Mouse (Mus musculus): ENCODE data around the gene Gpr179. TPM values are rescaled to one million over a fixed set of nuclear protein-coding genes. Genes with fewer than 3 reads are reported as not detected.
A peak's percentile ranks its signal among the peaks of the same experiment; 100 is the strongest.

Gene Gpr179
- polyA plus RNA-seq, 1 experiment, result 0.05 TPM

DNA sequence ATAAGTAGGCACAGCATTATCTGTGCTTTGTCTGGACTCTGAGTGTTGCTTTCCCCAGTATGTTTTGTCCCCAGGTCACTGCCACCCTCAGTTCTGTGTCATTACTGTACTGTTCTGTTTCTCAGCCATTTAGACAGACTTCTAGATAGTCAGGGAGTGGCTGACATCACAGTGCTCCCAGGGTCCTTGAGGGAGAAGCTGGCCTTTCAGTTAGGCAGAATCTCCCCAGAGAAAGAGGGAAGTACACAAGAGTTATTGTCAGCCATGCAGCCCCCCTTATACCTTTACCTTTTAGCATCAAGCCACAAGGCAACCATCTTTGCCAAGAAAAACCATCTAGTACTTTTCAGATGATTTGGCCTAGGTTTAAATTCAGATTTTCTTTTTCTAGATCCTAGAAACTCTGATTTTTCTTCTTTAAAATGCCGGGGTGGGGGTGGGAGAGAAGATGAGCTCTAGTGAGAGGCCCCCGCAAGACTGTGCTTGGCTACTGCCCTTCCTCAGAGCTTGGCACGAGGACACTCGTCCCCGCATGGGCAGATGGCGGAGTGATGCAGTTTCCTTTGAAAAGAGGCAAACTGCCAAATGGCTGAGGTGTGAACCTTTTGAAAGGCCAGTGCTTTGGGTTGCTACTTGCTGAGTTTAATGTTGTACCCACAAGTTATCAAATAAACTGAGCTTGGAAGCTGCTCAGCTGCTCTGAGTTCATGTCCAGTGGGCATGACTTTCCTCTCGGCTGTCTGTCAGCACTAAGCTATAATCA is 18.6 kb upstream of the Gpr179 start:
- H3K27me3 ChIP-seq (ENCODE audit: control insufficient read depth, insufficient read depth, low read length), result no peaks in the 10 kb centered on the region
- H3K27ac ChIP-seq (ENCODE audit: insufficient read depth, low read length), result no peak overlapping the region
- no peak overlapping the region for H3K4me3 ChIP-seq (ENCODE audit: extremely low read depth, insufficient read depth, insufficient read length)
- H3K4me1 ChIP-seq (ENCODE audit: control insufficient read depth, insufficient read depth, insufficient read length), result no peaks in the 10 kb centered on the region; the same call in 1 of the 2 replicates
- WGBS, result 89% methylated on average over 7 of the region's 7 CpGs
- TF ChIP-seq POLR2A (IDR thresholded peaks at IDR 0.05; ENCODE audit: low read depth, low read length), result no peak
- no peak for TF ChIP-seq CTCF (IDR thresholded peaks at IDR 0.05; ENCODE audit: extremely low read depth, insufficient read depth, insufficient read length, insufficient replicate concordance)
- no peak for DNase-seq (ENCODE audit: low read depth in 1 of 2, low spot score in 2 of 2)
- peaks cover 4% of the 10 kb centered on the region; the same call in 1 of the 2 replicates for H3K36me3 ChIP-seq (ENCODE audit: control insufficient read depth, insufficient read depth, low read length)

DNA sequence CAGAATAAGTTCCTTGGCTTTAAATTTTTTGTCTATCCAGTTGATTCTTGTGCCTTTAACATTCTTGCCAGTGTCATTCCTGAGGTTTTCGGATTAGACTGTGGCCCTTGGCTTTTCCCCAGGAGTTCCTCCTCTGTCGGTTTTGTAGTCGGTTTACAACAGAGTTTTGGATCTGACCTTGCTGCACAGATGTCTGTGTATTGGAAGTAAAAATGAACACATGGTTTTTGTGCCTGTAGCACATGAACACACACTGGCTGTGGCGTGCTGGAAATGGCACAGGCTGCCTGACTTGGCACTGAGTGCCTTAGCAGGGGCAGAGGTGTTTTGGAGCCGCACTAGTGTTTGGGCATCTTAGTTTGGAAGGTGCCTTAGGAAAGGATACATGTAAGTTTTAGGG is 16.6 kb upstream of the Gpr179 start:
- Histone ChIP-seq H3K27ac (ENCODE audit: insufficient read depth, low read length) (no peak overlapping the region), H3K36me3 (ENCODE audit: control insufficient read depth, insufficient read depth, low read length) (peaks cover 4% of the 10 kb centered on the region; the same call in 1 of the 2 replicates), H3K4me3 (ENCODE audit: extremely low read depth, insufficient read depth, insufficient read length) (no peak overlapping the region), H3K4me1 (ENCODE audit: control insufficient read depth, insufficient read depth, insufficient read length) (peaks cover 3% of the 10 kb centered on the region), H3K27me3 (ENCODE audit: control insufficient read depth, insufficient read depth, low read length) (no peaks in the 10 kb centered on the region)
- DNase-seq (ENCODE audit: low read depth in 1 of 2, low spot score in 2 of 2), result no peak
- no peak for TF ChIP-seq CTCF (IDR thresholded peaks at IDR 0.05; ENCODE audit: extremely low read depth, insufficient read depth, insufficient read length, insufficient replicate concordance)
- no peak for TF ChIP-seq POLR2A (IDR thresholded peaks at IDR 0.05; ENCODE audit: low read depth, low read length)
- WGBS, result 89% methylated on average over 5 of the region's 5 CpGs

DNA sequence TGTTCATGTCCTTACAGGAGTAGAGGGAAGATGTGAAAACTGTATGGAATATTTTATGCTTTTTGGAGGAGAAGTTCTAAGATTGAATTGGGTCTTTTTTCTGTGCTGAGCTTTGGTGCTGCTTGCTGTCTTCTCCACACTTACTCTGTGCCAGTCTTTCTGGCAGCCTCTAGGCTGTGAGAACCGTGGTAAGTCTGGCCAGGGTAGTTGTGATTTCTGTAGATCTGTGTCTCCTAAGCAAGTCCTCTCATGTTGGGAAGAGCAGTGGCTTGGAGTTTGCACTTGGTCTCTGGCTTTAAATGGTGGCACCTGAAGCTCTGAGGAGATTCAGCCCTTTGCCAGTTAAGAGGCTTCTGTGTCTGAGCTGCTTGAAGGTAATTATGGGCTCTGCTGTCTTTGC is 13.7 kb upstream of the Gpr179 start:
- Histone ChIP-seq H3K27ac (ENCODE audit: insufficient read depth, low read length) (no peak overlapping the region), H3K4me3 (ENCODE audit: extremely low read depth, insufficient read depth, insufficient read length) (no peak overlapping the region), H3K4me1 (ENCODE audit: control insufficient read depth, insufficient read depth, insufficient read length) (peaks cover 4% of the 10 kb centered on the region), H3K27me3 (ENCODE audit: control insufficient read depth, insufficient read depth, low read length) (no peaks in the 10 kb centered on the region), H3K36me3 (ENCODE audit: control insufficient read depth, insufficient read depth, low read length) (peaks cover 1% of the 10 kb centered on the region; the same call in 1 of the 2 replicates)
- no peak for TF ChIP-seq POLR2A (IDR thresholded peaks at IDR 0.05; ENCODE audit: low read depth, low read length)
- TF ChIP-seq CTCF (IDR thresholded peaks at IDR 0.05; ENCODE audit: extremely low read depth, insufficient read depth, insufficient read length, insufficient replicate concordance), result no peak
- WGBS, result 72% methylated on average over 1 of the region's 1 CpGs
- no peak for DNase-seq (ENCODE audit: low read depth in 1 of 2, low spot score in 2 of 2)

- Histone ChIP-seq H3K36me3 (ENCODE audit: control insufficient read depth, insufficient read depth, low read length) (peaks cover 1% of the 10 kb centered on the region; the same call in 1 of the 2 replicates), H3K27ac (ENCODE audit: insufficient read depth, low read length) (no peak overlapping the region), H3K4me1 (ENCODE audit: control insufficient read depth, insufficient read depth, insufficient read length) (peaks cover 4% of the 10 kb centered on the region), H3K27me3 (ENCODE audit: control insufficient read depth, insufficient read depth, low read length) (no peaks in the 10 kb centered on the region), H3K4me3 (ENCODE audit: extremely low read depth, insufficient read depth, insufficient read length) (peak overlapping the region; percentile 86)
- no peak for TF ChIP-seq CTCF (IDR thresholded peaks at IDR 0.05; ENCODE audit: extremely low read depth, insufficient read depth, insufficient read length, insufficient replicate concordance)
- TF ChIP-seq POLR2A (IDR thresholded peaks at IDR 0.05; ENCODE audit: low read depth, low read length), result no peak
- no peak for DNase-seq (ENCODE audit: low read depth in 1 of 2, low spot score in 2 of 2)
- whole genome bisulfite sequencing, result 10% methylated on average over 7 of the region's 7 CpGs
These were observed 11.7 kb upstream of the Gpr179 start for GRCm38 (mm10) chr11:97363644-97363995.

- Histone ChIP-seq H3K27ac (ENCODE audit: insufficient read depth, low read length) (no peak overlapping the region; the same call in 1 of the 2 replicates), H3K36me3 (ENCODE audit: control insufficient read depth, insufficient read depth, low read length) (peaks cover 1% of the 10 kb centered on the region; the same call in 1 of the 2 replicates), H3K27me3 (ENCODE audit: control insufficient read depth, insufficient read depth, low read length) (no peaks in the 10 kb centered on the region), H3K4me3 (ENCODE audit: extremely low read depth, insufficient read depth, insufficient read length) (peak overlapping the region; percentile 86), H3K4me1 (ENCODE audit: control insufficient read depth, insufficient read depth, insufficient read length) (peaks cover 4% of the 10 kb centered on the region; the same call in 1 of the 2 replicates)
- TF ChIP-seq CTCF (IDR thresholded peaks at IDR 0.05; ENCODE audit: extremely low read depth, insufficient read depth, insufficient read length, insufficient replicate concordance), result no peak
- TF ChIP-seq POLR2A (IDR thresholded peaks at IDR 0.05; ENCODE audit: low read depth, low read length), result no peak
- under 1% methylated on average over 45 of the region's 49 CpGs for WGBS
- DNase-seq (ENCODE audit: low read depth in 1 of 2, low spot score in 2 of 2), result peak in 1 of 2 experiments; percentile 13
These were observed 11.2 kb upstream of the Gpr179 start for GRCm38 (mm10) chr11:97362943-97363643.

DNA sequence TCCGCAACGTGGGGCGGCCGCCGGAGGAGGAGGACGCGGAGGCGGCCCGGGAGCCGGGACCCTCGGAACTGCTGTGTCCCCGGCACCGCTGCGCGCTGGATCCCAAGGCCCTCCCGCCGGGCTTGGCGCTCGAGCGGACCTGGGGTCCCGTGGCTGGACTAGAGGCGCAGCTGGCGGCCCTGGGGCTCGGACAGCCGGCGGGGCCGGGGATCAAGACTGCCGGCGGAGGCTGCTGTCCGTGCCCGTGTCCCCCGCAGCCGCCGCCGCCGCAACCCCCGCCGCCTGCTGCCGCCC is 10.7 kb upstream of the Gpr179 start:
- no peak overlapping the region; the same call in 1 of the 2 replicates for H3K27ac ChIP-seq (ENCODE audit: insufficient read depth, low read length)
- TF ChIP-seq CTCF (IDR thresholded peaks at IDR 0.05; ENCODE audit: extremely low read depth, insufficient read depth, insufficient read length, insufficient replicate concordance), result no peak
- TF ChIP-seq POLR2A (IDR thresholded peaks at IDR 0.05; ENCODE audit: low read depth, low read length), result no peak
- H3K36me3 ChIP-seq (ENCODE audit: control insufficient read depth, insufficient read depth, low read length), result no peaks in the 10 kb centered on the region
- WGBS, result under 1% methylated on average over 37 of the region's 39 CpGs
- H3K27me3 ChIP-seq (ENCODE audit: control insufficient read depth, insufficient read depth, low read length), result no peaks in the 10 kb centered on the region
- H3K4me1 ChIP-seq (ENCODE audit: control insufficient read depth, insufficient read depth, insufficient read length), result peaks cover 4% of the 10 kb centered on the region; the same call in 1 of the 2 replicates
- peak overlapping the region; percentile 86 for H3K4me3 ChIP-seq (ENCODE audit: extremely low read depth, insufficient read depth, insufficient read length)
- no peak for DNase-seq (ENCODE audit: low read depth in 1 of 2, low spot score in 2 of 2)

All from spleen, adult 2 months (tissue).